Mouse (Mus musculus) CH12.LX (cell line): ENCODE results near the gene Tas2r126.

Experiments used
- CHD2 ChIP-seq: IDR thresholded peaks from 2 replicates; pipeline ENCODE4 v1.6.1; 2011; ENCODE audit warnings: low read length, improper control_type of control experiment
- CTCF ChIP-seq, 2 experiments: IDR thresholded peaks in 1 of 2; conservative IDR thresholded peaks in 1 of 2; 2 replicates each; pipeline ENCODE4 v1.5.1; 2011 to 2012; ENCODE audit warnings: low read depth in 2 of 2, low read length in 2 of 2, improper control_type of control experiment in 1 of 2, inconsistent platforms in 1 of 2, mild to moderate bottlenecking in 1 of 2, moderate library complexity in 1 of 2
- EP300 ChIP-seq: IDR thresholded peaks from 2 replicates; pipeline ENCODE4 v1.6.1; 2011; ENCODE audit warnings: low read length, improper control_type of control experiment
- JUND ChIP-seq: conservative IDR thresholded peaks from 2 replicates; pipeline ENCODE4 v1.6.1; 2011; ENCODE audit warnings: low read depth, low read length, improper control_type of control experiment
- MAZ ChIP-seq: IDR thresholded peaks from 2 replicates; pipeline ENCODE4 v1.6.1; 2012; ENCODE audit warnings: low read depth, mild to moderate bottlenecking, inconsistent platforms, low read length, improper control_type of control experiment, moderate library complexity
- MXI1 ChIP-seq: IDR thresholded peaks from 2 replicates; pipeline ENCODE4 v1.6.1; 2011; ENCODE audit warnings: mild to moderate bottlenecking, low read depth, low read length, improper control_type of control experiment
- POLR2AphosphoS2 ChIP-seq: IDR thresholded peaks from 2 replicates; pipeline ENCODE4 v1.6.1; 2011; ENCODE audit warnings: low read depth, low read length, improper control_type of control experiment
- RCOR1 ChIP-seq: conservative IDR thresholded peaks from 2 replicates; pipeline ENCODE4 v1.6.1; 2012; ENCODE audit warnings: low read depth, mild to moderate bottlenecking, inconsistent platforms, low read length, improper control_type of control experiment
- SMC3 ChIP-seq: IDR thresholded peaks from 2 replicates; pipeline ENCODE4 v1.6.1; 2011; ENCODE audit warnings: low read depth, low read length, improper control_type of control experiment
- UBTF ChIP-seq: IDR thresholded peaks from 2 replicates; pipeline ENCODE4 v1.6.1; 2012; ENCODE audit warnings: low read depth, mild to moderate bottlenecking, inconsistent platforms, low read length, improper control_type of control experiment, moderate library complexity

DNA sequence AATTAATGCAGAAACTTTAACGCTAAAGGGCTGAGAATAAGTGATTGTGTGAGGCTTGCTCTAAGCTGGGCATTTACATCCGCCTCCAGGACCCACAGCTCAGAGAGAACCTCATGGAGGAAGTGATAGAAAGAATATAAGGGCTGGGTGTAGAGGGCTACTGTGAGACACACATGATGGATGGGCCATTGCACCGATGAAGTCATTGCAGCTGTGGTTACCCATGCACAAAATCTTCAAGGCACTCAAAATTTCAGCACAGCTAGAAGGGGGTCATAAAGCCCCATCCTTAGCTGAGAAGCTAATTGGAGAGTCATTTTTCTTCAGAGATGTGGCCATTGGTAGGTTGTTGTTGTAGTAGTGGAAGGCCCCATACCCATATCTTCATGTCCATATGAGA lies 36.0 kb upstream of the Tas2r126 start:
- TF ChIP-seq EP300 (no peak), CTCF (conservative IDR thresholded peaks at IDR 0.05 in 1 of 2, IDR thresholded peaks at IDR 0.05 in 1 of 2; ENCODE audit: low read depth in 2 of 2, low read length in 2 of 2) (no peak), MAZ (no peak), MXI1 (no peak), SMC3 (no peak), POLR2AphosphoS2 (no peak), RCOR1 (no peak), UBTF (no peak), JUND (no peak), CHD2 (no peak)
